Mouse (Mus musculus) liver, adult 2 months (tissue): Measurements from ENCODE around the gene Polr3c.

Source experiments
- CTCF ChIP-seq: fragments of 200-500 bp; IDR thresholded peaks from 2 replicates; pipeline ENCODE4 v1.5.1; 2011; ENCODE audit warnings: low read depth, low read length, control low read depth
- POLR2A ChIP-seq: fragments of 200-500 bp; IDR thresholded peaks from 2 replicates; pipeline ENCODE4 v1.6.1; 2011; ENCODE audit warnings: low read length, control low read depth; ENCODE audit not compliant: insufficient read depth; ENCODE audit errors: extremely low read depth

DNA sequence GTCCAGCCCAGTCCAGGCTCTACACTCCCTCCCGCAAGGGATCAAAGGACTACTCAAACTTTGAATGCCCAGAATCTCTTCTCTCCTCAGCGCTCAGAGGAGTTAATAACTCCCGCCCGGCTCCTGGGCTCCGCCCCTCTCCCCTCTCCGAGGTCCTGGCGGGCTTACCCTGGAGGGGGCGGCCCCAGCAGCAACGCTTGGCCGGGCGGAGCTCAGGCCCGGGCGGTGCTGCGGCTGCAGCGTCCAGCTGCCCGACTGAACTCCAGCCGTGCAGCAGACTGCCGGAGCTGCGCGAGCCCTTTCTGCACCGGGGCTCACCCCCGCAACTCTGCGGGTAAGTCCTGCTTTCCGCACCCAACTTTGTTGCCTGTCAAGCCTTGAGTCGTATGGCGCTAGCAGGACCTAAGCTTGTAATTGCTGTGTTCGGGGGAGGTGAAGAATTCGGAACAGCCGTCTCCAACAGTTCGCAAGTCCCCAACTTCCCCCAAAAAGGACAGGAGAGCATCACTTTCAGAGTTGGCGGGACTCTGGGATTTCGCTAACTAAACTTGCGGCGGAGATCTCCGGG, 31.1 kb downstream of the Polr3c start, which contains the start of gene Pias3:
- TF ChIP-seq POLR2A (peak; percentile 72), CTCF (no peak)
